Mouse (Mus musculus): ENCODE measurements around the gene Nudt4. TPM values are rescaled to one million over a fixed set of nuclear protein-coding genes. Genes with fewer than 3 reads are reported as not detected.
A peak's percentile ranks its signal among the peaks of the same experiment; 100 is the strongest.

The Nudt4 gene
- total RNA-seq, 1 experiment from 2014 or later = 71.0 TPM

GRCm38 (mm10) chr10:95513768-95514556, 50.0 kb downstream of the Nudt4 start:
- no peak for ATAC-seq (replicated peaks; ENCODE audit: insufficient number of reproducible peaks, low FRiP score, low TSS enrichment, poor library complexity, severe bottlenecking)

GRCm38 (mm10) chr10:95512635-95513034, 51.3 kb downstream of the Nudt4 start:
- ATAC-seq (replicated peaks; ENCODE audit: insufficient number of reproducible peaks, low FRiP score, low TSS enrichment, poor library complexity, severe bottlenecking) = no peak

- no peak for ATAC-seq (replicated peaks; ENCODE audit: insufficient number of reproducible peaks, low FRiP score, low TSS enrichment, poor library complexity, severe bottlenecking)
These were observed 54.7 kb downstream of the Nudt4 start for GRCm38 (mm10) chr10:95509263-95509662.

GRCm38 (mm10) chr10:95508793-95509192, 55.2 kb downstream of the Nudt4 start:
- ATAC-seq (replicated peaks; ENCODE audit: insufficient number of reproducible peaks, low FRiP score, low TSS enrichment, poor library complexity, severe bottlenecking) = peak; percentile 55; the same call in 1 of the 2 replicates

GRCm38 (mm10) chr10:95508126-95508525, 55.8 kb downstream of the Nudt4 start:
- ATAC-seq (replicated peaks; ENCODE audit: insufficient number of reproducible peaks, low FRiP score, low TSS enrichment, poor library complexity, severe bottlenecking) = no peak

GRCm38 (mm10) chr10:95504341-95504740, 59.6 kb downstream of the Nudt4 start:
- no peak for ATAC-seq (replicated peaks; ENCODE audit: insufficient number of reproducible peaks, low FRiP score, low TSS enrichment, poor library complexity, severe bottlenecking)

GRCm38 (mm10) chr10:95503443-95504235, 60.3 kb downstream of the Nudt4 start:
- ATAC-seq (replicated peaks; ENCODE audit: insufficient number of reproducible peaks, low FRiP score, low TSS enrichment, poor library complexity, severe bottlenecking) = no peak

- ATAC-seq (replicated peaks; ENCODE audit: insufficient number of reproducible peaks, low FRiP score, low TSS enrichment, poor library complexity, severe bottlenecking) = peak; percentile 93
These were observed 62.4 kb downstream of the Nudt4 start, which contains the start of gene Mrpl42 for GRCm38 (mm10) chr10:95501463-95502081. Gene Mrpl42 (minus strand): TSS chr10:95501940.

GRCm38 (mm10) chr10:95501033-95501432, 62.9 kb downstream of the Nudt4 start:
- ATAC-seq (replicated peaks; ENCODE audit: insufficient number of reproducible peaks, low FRiP score, low TSS enrichment, poor library complexity, severe bottlenecking) = no peak

Other genes starting within 250 kb of the Nudt4 start
- gene Cradd, start 240.0 kb downstream of the Nudt4 start, total RNA-seq (2017) = 3.2 to 12.0 TPM (median 4.6 TPM) in 3 replicates
- gene Socs2, start 147.0 kb downstream of the Nudt4 start, total RNA-seq (2017) = 0.76 to 3.0 TPM (median 2.7 TPM) in 3 replicates
- 39.1 to 48.3 TPM (median 43.7 TPM) in 3 replicates for gene Mrpl42, start 62.2 kb downstream of the Nudt4 start, total RNA-seq (2017)
- 101 to 144 TPM (median 135 TPM) in 3 replicates for gene Ube2n, start 49.0 kb downstream of the Nudt4 start, total RNA-seq (2017)
- not detected in 3 replicates for gene Anapc15-ps, start 109.3 kb upstream of the Nudt4 start, total RNA-seq (2017)

Data from monocyte, adult 5-6 weeks (primary cell).